Mouse (Mus musculus) MN1 (cell line): Measurements from ENCODE around the gene Gm281.

ENCODE experiments used
- DNase-seq: peaks from one replicate; pipeline ENCODE4 v3.0.0-alpha.2; 2016; ENCODE audit warnings: low spot score

Gene Gm281

GRCm38 (mm10) chr14:13812801-13813479 lies 101.3 kb downstream of the Gm281 start:
- DNase-seq: no peak

- DNase-seq: no peak
Measured at GRCm38 (mm10) chr14:13790446-13790845, 123.8 kb downstream of the Gm281 start.

- no peak for DNase-seq
Measured at GRCm38 (mm10) chr14:13790001-13790400, 124.3 kb downstream of the Gm281 start.

- no peak for DNase-seq
Measured at GRCm38 (mm10) chr14:13782970-13783369, 131.3 kb downstream of the Gm281 start.

GRCm38 (mm10) chr14:13778383-13778782 lies 135.9 kb downstream of the Gm281 start:
- no peak for DNase-seq

- no peak for DNase-seq
Measured at GRCm38 (mm10) chr14:13771163-13771562, 143.1 kb downstream of the Gm281 start.

- DNase-seq: no peak
Measured at GRCm38 (mm10) chr14:13770686-13771085, 143.6 kb downstream of the Gm281 start.
